Mouse (Mus musculus) stomach, embryonic 15.5 days (tissue): ENCODE results near the gene Fabp1. TPM values are rescaled to one million over a fixed set of nuclear protein-coding genes. Genes with fewer than 3 reads are reported as not detected.

Experiments
- ATAC-seq: fragments of 200-750 bp; cut with Nextera tagmentation; 2 replicates; pipeline ENCODE4 v1.8.0; 2017; ENCODE audit warnings: low read depth, moderate number of reproducible peaks, moderate TSS enrichment; ENCODE audit not compliant: insufficient read depth, low FRiP score
- H3K27ac ChIP-seq: fragments of 300-500 bp; sonication (generic); 2 replicates; pipeline ENCODE4 v1.5.1; 2015; ENCODE audit warnings: mild to moderate bottlenecking, inconsistent platforms
- H3K27me3 ChIP-seq: fragments of 300-500 bp; sonication (generic); replicated peaks from 2 replicates; pipeline ENCODE4 v1.6.1; 2015; ENCODE audit warnings: inconsistent platforms
- H3K36me3 ChIP-seq: fragments of 300-500 bp; sonication (generic); 2 replicates; pipeline ENCODE4 v1.6.1; 2015; ENCODE audit warnings: inconsistent platforms
- H3K4me1 ChIP-seq: fragments of 300-500 bp; sonication (generic); 2 replicates; pipeline ENCODE4 v1.6.1; 2015; ENCODE audit warnings: inconsistent platforms
- H3K4me2 ChIP-seq: fragments of 300-500 bp; sonication (generic); 2 replicates; pipeline ENCODE4 v1.6.1; 2015; ENCODE audit warnings: mild to moderate bottlenecking, inconsistent platforms
- H3K4me3 ChIP-seq: fragments of 300-500 bp; sonication (generic); replicated peaks from 2 replicates; pipeline ENCODE4 v1.5.1; 2015; ENCODE audit warnings: inconsistent platforms
- H3K9ac ChIP-seq: fragments of 300-500 bp; sonication (generic); 2 replicates; pipeline ENCODE4 v1.6.1; 2015; ENCODE audit warnings: inconsistent platforms
- H3K9me3 ChIP-seq: fragments of 300-500 bp; sonication (generic); 2 replicates; pipeline ENCODE4 v1.6.1; 2016; ENCODE audit warnings: inconsistent platforms
- WGBS: fragments of 180-500 bp; shearing (Covaris S2); methylation state at CpG from one replicate; pipeline ENCODE4 v1.1.7; 2015; 5-methylcytosine and 5-hydroxymethylcytosine counted together
- polyA plus RNA-seq: library from polyadenylated mRNA; unstranded; fragments of >200 nt; fragmentation: Nextera tagmentation; extraction: Ambion mirVana; gene quantifications from 2 replicates; pipeline ENCODE4 v1.2.1, GENCODE M21; 2015

The Fabp1 gene
- polyA plus RNA-seq, 1 experiment from 2014 or later, result 500 TPM

DNA sequence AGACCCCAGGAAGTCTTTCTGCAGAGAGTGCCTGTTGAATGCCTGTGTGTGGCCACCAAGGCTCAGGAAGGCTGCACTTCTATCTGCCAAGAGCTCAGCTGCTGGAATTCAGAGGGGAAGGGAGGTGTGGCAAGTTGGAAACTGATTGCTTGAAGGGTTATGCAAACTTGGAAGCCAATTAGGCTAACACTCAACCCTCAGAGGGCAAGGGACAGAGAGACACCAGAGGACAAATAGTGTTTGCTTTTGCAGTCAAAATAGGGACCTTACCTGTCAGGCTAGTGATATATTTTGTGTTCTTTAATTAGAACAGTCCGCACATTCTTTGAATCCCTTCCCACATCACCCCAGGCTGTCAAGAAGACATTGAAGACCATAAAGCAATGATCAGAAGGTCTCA, 10.0 kb upstream of the Fabp1 start:
- Histone ChIP-seq H3K4me1 (no peaks in the 10 kb centered on the region), H3K36me3 (no peaks in the 10 kb centered on the region), H3K9ac (no peak overlapping the region), H3K9me3 (no peaks in the 10 kb centered on the region), H3K27ac (no peak overlapping the region), H3K4me2 (no peak overlapping the region), H3K27me3 (no peaks in the 10 kb centered on the region), H3K4me3 (no peak overlapping the region)
- ATAC-seq, result no peak
- 59% methylated on average over 1 of the region's 1 CpGs for whole genome bisulfite sequencing

DNA sequence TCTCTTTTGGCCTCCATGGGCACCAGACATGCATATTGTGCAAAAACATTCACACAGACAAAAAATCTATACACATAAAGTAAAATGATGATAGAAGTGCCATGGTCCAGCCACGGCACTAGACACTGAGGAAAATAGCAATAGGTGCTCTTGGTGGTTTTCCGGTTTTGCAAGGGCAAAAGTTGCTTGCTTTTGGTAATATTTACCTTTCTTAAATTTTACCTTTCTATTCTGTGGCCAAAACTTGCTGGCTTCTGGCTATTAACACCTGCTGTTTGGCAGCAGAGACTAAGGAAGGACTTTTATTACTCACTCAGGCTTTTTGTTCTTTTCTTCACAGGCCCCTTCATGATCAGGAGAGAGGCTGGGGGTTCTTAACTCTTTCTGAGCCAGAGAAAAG, 9.1 kb upstream of the Fabp1 start:
- no peak for ATAC-seq
- Histone ChIP-seq H3K27ac (no peak overlapping the region), H3K4me1 (no peaks in the 10 kb centered on the region), H3K4me2 (no peak overlapping the region), H3K4me3 (no peak overlapping the region), H3K9me3 (no peaks in the 10 kb centered on the region), H3K9ac (no peak overlapping the region), H3K27me3 (no peaks in the 10 kb centered on the region), H3K36me3 (no peaks in the 10 kb centered on the region)
- 86% methylated on average over 2 of the region's 2 CpGs for WGBS

DNA sequence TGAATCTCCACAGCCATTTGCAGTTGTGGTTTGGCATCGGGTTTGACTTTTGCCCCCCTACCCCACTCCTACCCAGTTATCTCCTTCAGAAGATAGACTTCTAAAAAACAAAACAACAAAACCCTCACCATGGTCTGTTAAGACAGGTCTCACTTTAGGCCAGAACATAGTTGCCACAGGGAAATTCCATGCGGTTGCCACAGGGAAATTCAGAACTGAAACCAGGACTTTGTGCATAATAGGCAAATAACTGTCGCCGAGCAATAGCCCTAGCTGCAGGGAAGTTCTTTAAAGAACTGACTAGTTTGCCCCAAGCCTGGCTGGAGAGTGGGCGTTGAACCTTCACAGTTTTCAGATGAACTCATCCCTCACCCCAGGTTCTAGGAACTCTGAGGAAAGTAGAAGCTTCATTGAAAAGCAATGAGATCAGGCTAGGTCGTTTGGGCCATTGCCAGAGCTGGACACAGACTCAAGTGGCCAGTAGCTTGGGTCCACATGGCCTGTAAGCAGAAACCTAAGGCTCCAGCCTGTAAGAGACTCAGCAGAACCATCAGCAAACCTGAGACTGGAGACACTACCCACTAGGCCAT, 6.4 kb upstream of the Fabp1 start:
- no peaks in the 10 kb centered on the region for H3K4me1 ChIP-seq
- no peak overlapping the region for H3K4me2 ChIP-seq
- no peak overlapping the region for H3K4me3 ChIP-seq
- H3K27me3 ChIP-seq, result no peaks in the 10 kb centered on the region
- H3K9me3 ChIP-seq, result no peaks in the 10 kb centered on the region
- ATAC-seq, result no peak
- WGBS, result 85% methylated on average over 6 of the region's 6 CpGs
- no peaks in the 10 kb centered on the region for H3K36me3 ChIP-seq
- no peak overlapping the region for H3K27ac ChIP-seq
- no peak overlapping the region for H3K9ac ChIP-seq

DNA sequence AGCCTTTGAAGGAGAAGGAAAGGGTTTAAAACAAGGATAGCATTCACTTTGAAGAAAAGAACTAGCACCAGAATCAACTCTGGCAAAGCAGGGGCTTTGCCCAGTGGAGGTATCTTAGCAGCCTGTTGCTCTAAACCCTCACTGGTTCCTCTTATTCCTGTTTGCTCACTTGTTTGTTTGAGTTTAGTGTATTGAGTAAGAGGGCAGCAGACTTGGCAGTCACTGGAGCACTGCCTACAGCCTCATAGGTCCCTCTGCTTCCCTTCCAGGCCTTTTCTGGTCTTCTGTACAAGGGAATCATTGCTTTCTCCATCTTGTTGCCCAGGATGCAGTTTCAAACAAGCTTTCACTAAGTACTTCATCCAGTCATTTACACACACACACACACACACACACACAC, 3.5 kb upstream of the Fabp1 start:
- Histone ChIP-seq H3K27ac (no peak overlapping the region), H3K27me3 (no peaks in the 10 kb centered on the region), H3K36me3 (no peaks in the 10 kb centered on the region), H3K4me3 (no peak overlapping the region), H3K4me1 (no peaks in the 10 kb centered on the region), H3K9me3 (no peaks in the 10 kb centered on the region), H3K9ac (no peak overlapping the region), H3K4me2 (no peak overlapping the region)
- no peak for ATAC-seq

DNA sequence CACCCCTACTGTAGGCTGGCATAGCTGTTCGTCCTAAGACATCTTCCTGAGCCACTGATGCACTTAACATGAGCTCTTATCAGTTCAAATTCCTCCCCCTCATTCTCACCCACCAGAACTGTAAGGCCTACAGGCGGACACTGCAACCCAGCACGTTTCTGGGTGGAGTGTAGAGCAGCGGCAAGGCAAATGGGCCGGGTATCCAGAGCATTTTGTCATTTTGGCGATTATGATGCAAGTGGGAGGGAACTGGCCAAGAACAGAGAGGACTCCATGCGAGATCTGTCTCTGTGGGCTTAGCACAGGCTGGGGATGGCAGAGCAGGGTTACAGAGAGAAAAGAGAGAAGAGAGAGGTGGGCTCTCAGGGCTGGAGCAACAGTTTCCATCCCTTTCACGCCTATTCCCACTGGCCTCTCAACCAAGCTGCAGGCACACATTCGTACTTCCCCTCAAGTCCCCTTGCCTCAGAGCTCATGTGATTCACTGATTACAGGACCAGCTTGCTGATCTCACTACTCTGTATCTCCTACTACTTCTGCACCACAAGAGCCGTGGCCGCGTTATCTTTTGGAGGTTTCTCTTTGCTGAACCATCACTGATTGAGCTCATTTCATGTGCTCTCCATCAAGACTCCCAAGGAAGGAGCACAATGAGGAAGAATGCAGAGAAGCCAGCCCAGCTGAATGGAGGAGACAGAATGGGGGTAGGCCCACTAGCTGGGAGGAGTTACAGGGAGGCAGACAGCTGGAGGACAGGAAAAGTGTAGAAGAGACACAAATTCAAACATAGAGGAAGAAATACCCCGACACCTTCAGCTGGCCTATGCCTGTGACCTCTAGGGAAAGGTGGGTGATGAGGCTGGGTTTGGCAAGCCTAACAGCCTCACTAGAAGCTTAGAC, 1.7 kb upstream of the Fabp1 start:
- Histone ChIP-seq H3K27ac (no peak overlapping the region), H3K4me3 (no peak overlapping the region), H3K27me3 (no peaks in the 10 kb centered on the region), H3K9me3 (no peaks in the 10 kb centered on the region), H3K9ac (no peak overlapping the region), H3K4me1 (no peaks in the 10 kb centered on the region), H3K36me3 (no peaks in the 10 kb centered on the region), H3K4me2 (no peak overlapping the region)
- no peak for ATAC-seq
- 70% methylated on average over 13 of the region's 13 CpGs for WGBS

DNA sequence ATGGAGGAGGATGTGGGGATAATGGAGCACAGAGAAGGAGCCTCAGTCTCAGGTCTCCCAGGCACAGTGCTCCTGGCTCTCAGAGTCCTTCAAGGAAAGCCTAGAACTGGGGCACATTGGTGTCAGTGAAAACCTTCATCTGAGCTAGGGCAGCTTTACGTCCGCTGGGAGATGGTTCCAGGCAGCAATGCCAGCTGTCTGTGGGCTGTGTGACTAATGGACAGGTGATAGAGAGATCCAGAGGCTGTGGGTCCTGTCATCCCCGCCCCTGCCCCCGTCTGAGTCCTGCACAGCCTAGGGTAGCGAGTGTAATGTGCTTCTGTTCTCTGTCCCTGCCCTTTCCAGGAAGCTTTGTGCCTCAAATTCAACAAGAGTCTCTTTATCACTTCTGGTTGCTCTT, 2.3 kb downstream of the Fabp1 start:
- no peaks in the 10 kb centered on the region for H3K9me3 ChIP-seq
- no peak overlapping the region for H3K27ac ChIP-seq
- ATAC-seq, result no peak
- no peak overlapping the region for H3K4me3 ChIP-seq
- H3K9ac ChIP-seq, result no peak overlapping the region
- H3K4me2 ChIP-seq, result no peak overlapping the region
- H3K4me1 ChIP-seq, result no peaks in the 10 kb centered on the region
- H3K36me3 ChIP-seq, result no peaks in the 10 kb centered on the region
- 53% methylated on average over 5 of the region's 5 CpGs for WGBS
- no peaks in the 10 kb centered on the region for H3K27me3 ChIP-seq

DNA sequence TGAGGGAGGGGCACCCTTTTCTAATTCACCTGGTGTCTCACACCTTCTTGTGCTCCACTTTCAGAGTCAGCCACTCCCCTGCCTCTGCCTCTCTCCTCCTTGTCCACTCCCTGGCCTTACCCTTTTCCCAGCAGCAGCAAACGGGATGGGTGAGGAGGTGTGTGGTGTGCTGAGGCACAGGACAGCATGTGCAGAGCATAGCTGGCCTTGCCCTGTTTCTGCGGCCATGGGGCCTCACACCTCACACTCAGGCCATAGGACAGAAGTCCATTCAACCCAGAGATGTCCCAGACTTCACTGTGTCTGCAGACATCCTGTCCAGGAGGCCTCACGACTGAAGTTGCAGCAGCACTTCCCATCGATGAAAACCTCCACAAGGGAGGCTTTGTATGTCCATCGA, 4.0 kb downstream of the Fabp1 start:
- H3K27ac ChIP-seq, result no peak overlapping the region
- no peak overlapping the region for H3K4me2 ChIP-seq
- no peak overlapping the region for H3K4me3 ChIP-seq
- no peak overlapping the region for H3K9ac ChIP-seq
- no peaks in the 10 kb centered on the region for H3K9me3 ChIP-seq
- no peaks in the 10 kb centered on the region for H3K27me3 ChIP-seq
- 74% methylated on average over 5 of the region's 5 CpGs for WGBS
- H3K4me1 ChIP-seq, result no peaks in the 10 kb centered on the region
- H3K36me3 ChIP-seq, result no peaks in the 10 kb centered on the region
- no peak for ATAC-seq

DNA sequence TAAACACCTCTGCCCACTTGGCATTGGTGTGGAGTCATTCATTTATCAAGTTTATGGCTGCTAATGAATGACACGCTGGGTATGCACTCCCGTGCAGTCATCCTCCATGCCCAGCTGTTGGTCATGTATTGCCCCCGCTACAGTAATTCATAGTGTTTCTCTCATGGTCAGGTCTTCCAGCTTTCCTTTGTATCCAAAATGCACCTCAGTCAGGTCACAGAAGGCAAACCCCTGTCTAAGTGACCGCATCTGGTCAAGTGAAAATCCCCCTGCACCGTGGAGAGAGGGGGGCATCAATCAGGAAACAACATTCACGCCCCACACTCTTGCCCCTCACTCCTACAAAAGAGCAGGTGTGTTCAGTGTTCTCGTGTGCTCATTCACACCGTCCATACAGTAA, 4.5 kb downstream of the Fabp1 start:
- Histone ChIP-seq H3K9ac (no peak overlapping the region), H3K27me3 (no peaks in the 10 kb centered on the region), H3K4me3 (no peak overlapping the region), H3K36me3 (no peaks in the 10 kb centered on the region), H3K27ac (no peak overlapping the region), H3K9me3 (no peaks in the 10 kb centered on the region), H3K4me2 (no peak overlapping the region), H3K4me1 (no peaks in the 10 kb centered on the region)
- ATAC-seq, result no peak
- 87% methylated on average over 8 of the region's 8 CpGs for WGBS

DNA sequence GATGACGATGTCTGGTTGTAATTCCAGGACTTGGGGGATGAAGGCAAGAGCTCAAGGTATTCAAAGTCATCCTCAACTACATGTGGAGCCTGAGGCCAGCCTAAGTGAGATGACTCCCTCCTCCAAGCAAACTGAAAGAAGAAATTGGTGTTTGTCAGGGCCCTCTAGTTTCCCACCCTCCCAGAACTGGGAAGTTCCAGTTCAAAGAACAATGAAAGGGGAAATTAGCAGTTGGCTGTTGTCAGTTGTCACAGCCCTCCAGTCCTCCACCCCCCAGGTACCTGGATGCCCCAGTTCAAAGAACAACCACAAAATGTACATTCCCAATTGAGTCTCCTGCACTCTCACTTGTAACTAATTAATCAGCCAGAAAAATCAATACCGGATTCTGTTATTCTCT, 9.1 kb downstream of the Fabp1 start:
- ATAC-seq, result no peak
- no peaks in the 10 kb centered on the region for H3K4me1 ChIP-seq
- no peak overlapping the region for H3K9ac ChIP-seq
- no peaks in the 10 kb centered on the region for H3K27me3 ChIP-seq
- H3K4me2 ChIP-seq, result no peak overlapping the region
- no peaks in the 10 kb centered on the region for H3K9me3 ChIP-seq
- no peak overlapping the region for H3K27ac ChIP-seq
- no peak overlapping the region for H3K4me3 ChIP-seq
- no peaks in the 10 kb centered on the region for H3K36me3 ChIP-seq
- WGBS, result 75% methylated on average over 2 of the region's 2 CpGs

DNA sequence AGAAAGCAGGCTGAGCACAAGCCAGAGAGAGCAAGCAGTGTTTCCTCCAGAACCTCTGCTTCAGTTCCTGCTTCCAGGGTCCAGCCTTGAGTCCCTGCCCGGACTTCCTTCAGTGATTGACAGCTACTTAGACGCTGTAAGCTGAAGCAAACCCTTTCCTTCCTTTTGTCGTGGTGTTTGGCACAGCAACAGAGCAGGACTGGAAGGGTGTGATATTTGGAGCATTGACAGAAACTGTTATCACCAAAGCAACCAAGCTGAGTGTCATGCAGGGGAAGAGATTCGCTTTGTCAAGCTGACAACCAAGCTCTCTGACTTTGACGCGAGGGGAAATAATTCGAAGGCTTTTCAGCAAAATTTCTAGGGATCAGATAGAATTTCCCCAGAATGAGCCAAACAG, 12.3 kb downstream of the Fabp1 start:
- Histone ChIP-seq H3K9me3 (no peaks in the 10 kb centered on the region), H3K4me1 (no peaks in the 10 kb centered on the region), H3K9ac (no peak overlapping the region), H3K4me2 (no peak overlapping the region), H3K4me3 (no peak overlapping the region), H3K36me3 (no peaks in the 10 kb centered on the region), H3K27ac (no peak overlapping the region), H3K27me3 (no peaks in the 10 kb centered on the region)
- 64% methylated on average over 7 of the region's 7 CpGs for WGBS
- ATAC-seq, result no peak

DNA sequence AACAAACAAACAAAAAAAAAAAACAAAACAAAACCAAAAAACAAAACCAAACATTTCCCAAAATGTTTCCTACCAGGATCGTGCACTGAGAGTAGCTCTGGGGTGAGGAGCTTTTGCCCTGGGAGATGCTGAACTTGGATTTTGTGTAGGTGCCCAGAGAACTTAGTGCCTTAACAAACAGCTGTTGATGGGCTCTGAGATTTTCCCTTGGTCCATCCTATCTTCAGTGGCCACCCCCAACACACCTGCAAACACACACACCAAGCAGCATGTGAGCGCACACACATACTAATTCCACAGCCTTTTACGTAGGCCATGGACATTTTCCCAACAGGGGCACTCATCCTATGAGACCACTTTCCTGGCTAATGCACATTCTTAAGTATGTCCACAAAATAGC, 12.8 kb downstream of the Fabp1 start:
- Histone ChIP-seq H3K27me3 (no peaks in the 10 kb centered on the region), H3K4me1 (no peaks in the 10 kb centered on the region), H3K9ac (no peak overlapping the region), H3K36me3 (no peaks in the 10 kb centered on the region), H3K4me2 (no peak overlapping the region), H3K27ac (no peak overlapping the region), H3K9me3 (no peaks in the 10 kb centered on the region), H3K4me3 (no peak overlapping the region)
- WGBS, result 96% methylated on average over 3 of the region's 3 CpGs
- no peak for ATAC-seq

DNA sequence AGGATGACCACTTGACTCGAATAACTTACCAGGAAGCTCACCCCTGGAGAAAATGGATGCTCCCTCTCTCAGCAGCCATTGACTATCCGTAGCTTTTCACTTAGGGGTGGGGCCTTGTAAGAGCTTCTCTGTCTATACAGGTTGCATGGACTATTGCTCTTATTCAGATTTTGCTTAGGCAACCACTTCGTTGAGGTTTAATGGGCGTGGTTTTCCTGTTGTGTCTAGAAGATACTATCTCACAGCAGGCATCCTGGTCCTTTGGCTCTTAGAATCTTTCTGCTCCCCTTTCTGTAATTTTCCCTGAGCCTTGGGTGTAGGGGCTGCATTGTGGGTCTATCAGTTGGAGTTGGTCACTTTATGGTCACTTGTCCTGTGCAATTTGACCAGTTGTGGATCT, 21.9 kb downstream of the Fabp1 start:
- H3K4me1 ChIP-seq, result no peaks in the 10 kb centered on the region
- H3K27me3 ChIP-seq, result no peaks in the 10 kb centered on the region
- H3K36me3 ChIP-seq, result no peaks in the 10 kb centered on the region
- H3K4me3 ChIP-seq, result no peak overlapping the region
- no peak for ATAC-seq
- H3K9me3 ChIP-seq, result no peaks in the 10 kb centered on the region
- no peak overlapping the region for H3K4me2 ChIP-seq
- no peak overlapping the region for H3K27ac ChIP-seq
- 84% methylated on average over 4 of the region's 4 CpGs for WGBS
- H3K9ac ChIP-seq, result no peak overlapping the region
